Mouse (Mus musculus) thymus, postnatal 14 days (tissue): ENCODE results near the gene Litaf.
"Not testable (repeated sequence)": the region's sequence is repeated elsewhere in the genome, so short reads cannot be mapped to it uniquely, and the experiment has no call there.

Experiments used
- DNase-seq: peaks from one replicate; pipeline ENCODE4 v3.0.0; 2021

Litaf gene

GRCm38 (mm10) chr16:11021403-11022112 lies 44.4 kb downstream of the Litaf start:
- no peak for DNase-seq

GRCm38 (mm10) chr16:11017807-11018595 lies 48.0 kb downstream of the Litaf start:
- DNase-seq = no peak

- no peak for DNase-seq
Observed at GRCm38 (mm10) chr16:11016353-11016752, 49.6 kb downstream of the Litaf start.

GRCm38 (mm10) chr16:11014407-11014806 lies 51.5 kb downstream of the Litaf start:
- no peak for DNase-seq

GRCm38 (mm10) chr16:11013464-11014147 lies 52.4 kb downstream of the Litaf start:
- DNase-seq = not testable (repeated sequence)

GRCm38 (mm10) chr16:11012571-11013463 lies 53.1 kb downstream of the Litaf start:
- DNase-seq = peak; percentile 41

GRCm38 (mm10) chr16:11011939-11012338 lies 54.0 kb downstream of the Litaf start:
- no peak for DNase-seq

- DNase-seq = no peak
Observed at GRCm38 (mm10) chr16:11011206-11011605, 54.8 kb downstream of the Litaf start.

- no peak for DNase-seq
Observed at GRCm38 (mm10) chr16:11010270-11010669, 55.7 kb downstream of the Litaf start.

GRCm38 (mm10) chr16:11008162-11008991 lies 57.6 kb downstream of the Litaf start:
- no peak for DNase-seq

- no peak for DNase-seq
Observed at GRCm38 (mm10) chr16:11006100-11006499, 59.9 kb downstream of the Litaf start.

GRCm38 (mm10) chr16:11001703-11002659 lies 64.0 kb downstream of the Litaf start:
- DNase-seq = no peak

- no peak for DNase-seq
Observed at GRCm38 (mm10) chr16:10999809-11000208, 66.1 kb downstream of the Litaf start.

GRCm38 (mm10) chr16:10998224-10998623 lies 67.7 kb downstream of the Litaf start:
- no peak for DNase-seq

GRCm38 (mm10) chr16:10996576-10996975 lies 69.4 kb downstream of the Litaf start:
- DNase-seq = no peak

GRCm38 (mm10) chr16:10993032-10993744 lies 72.8 kb downstream of the Litaf start:
- peak; percentile 93 for DNase-seq

GRCm38 (mm10) chr16:10992090-10993031 lies 73.6 kb downstream of the Litaf start:
- DNase-seq = peak; percentile 35

- DNase-seq = no peak
Observed at GRCm38 (mm10) chr16:10991737-10992089, 74.2 kb downstream of the Litaf start.

- no peak for DNase-seq
Observed at GRCm38 (mm10) chr16:10990763-10991162, 75.2 kb downstream of the Litaf start.
